Mouse (Mus musculus): ENCODE measurements around the gene Stk24. TPM values are rescaled to one million over a fixed set of nuclear protein-coding genes. Genes with fewer than 3 reads are reported as not detected.

The Stk24 gene
- total RNA-seq, 2 experiments from 2014 or later: 66.9 to 67.5 TPM

DNA sequence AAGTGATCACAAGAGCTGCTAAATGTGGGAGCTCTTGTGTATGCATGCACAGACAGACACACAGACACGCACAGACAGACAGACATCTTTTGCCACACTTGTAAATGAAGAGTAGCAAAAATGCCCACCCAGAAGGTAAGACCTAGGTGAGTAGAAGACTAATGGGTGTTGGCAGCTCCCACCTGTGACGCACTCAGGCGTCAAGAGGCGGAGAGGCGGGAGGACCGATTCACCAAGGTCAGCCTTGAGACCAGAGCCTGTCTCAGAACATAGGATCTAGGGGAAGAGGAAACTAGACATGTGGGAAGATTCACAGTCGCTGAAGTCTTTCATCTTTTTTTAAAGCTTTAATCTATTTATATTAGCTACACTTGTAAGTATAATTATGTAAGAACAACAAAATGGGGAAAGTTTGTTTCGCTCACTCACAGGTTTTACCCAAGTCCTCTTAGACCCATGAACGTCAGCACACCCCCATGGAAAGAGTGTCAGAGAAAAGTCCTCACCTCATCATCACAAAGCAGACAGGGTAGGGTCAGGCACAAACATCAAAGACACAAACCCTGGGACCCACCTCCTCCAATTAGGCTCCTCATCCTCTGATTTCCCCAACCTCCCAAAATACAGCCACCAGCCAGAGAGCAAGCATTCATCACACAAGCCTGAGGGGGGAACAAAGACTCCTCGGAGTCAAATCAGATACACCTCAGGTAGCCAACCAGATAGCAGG, 26.0 kb downstream of the Stk24 start:
- no peak for DNase-seq (ENCODE audit: low spot score in 2 of 2)

DNA sequence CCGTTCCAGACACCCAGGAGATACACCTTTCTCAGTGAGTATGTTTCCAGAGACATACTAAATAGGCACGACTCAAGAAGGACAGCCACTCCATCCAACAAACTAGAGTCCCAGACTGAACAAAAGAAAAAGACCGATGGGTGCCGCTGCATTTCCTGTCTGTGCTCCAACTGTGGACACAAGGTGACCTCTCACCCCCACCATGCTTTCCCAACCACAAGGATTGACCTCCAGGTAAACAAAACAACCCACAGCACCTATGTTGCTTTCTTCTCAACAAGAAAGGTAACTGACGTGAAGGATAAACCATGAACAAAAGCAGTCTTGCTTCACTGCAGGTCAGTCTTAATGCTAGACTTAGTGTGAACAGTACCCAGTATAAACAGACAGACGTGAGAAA, 27.1 kb downstream of the Stk24 start:
- no peak for DNase-seq (ENCODE audit: low spot score in 2 of 2)

DNA sequence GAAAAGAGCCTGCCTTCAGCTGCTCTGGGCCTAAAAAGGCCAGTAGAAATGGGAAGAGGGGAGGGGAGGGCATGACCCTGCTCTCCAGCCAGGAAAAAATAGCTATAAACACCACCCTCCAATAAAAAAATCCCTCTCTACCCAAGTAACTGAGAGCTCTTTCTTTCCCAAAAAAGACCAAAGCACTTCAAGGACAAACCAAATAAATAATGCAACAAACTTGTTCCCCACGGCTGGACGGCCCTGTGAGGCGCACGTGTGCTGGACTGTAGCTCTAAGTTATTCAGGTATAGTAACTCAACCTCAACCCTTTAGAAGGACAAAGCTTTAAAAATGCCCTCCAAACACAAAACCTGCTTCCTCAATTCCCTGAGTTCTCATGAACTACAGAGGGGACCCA, 28.1 kb downstream of the Stk24 start:
- DNase-seq (ENCODE audit: low spot score in 2 of 2): no peak

DNA sequence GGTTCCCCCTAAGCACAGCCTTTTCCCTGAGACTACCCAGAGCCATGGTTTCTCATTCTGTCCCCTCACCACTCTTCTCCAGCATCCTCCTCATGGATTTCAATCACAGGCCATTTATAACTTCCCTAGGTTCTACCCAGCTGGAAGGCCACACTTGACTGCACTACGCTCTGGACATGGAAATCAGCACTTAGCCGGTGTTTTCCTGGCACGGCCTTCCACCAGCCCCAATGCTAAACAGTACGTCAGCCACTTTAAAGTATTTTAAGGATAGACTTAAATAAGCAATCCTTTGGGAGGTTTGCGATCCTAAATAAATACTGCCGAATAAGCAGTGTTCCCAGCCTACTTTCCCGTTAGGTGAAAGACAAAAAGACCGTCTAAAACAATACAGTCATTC, 29.8 kb downstream of the Stk24 start:
- no peak for DNase-seq (ENCODE audit: low spot score in 2 of 2)

DNA sequence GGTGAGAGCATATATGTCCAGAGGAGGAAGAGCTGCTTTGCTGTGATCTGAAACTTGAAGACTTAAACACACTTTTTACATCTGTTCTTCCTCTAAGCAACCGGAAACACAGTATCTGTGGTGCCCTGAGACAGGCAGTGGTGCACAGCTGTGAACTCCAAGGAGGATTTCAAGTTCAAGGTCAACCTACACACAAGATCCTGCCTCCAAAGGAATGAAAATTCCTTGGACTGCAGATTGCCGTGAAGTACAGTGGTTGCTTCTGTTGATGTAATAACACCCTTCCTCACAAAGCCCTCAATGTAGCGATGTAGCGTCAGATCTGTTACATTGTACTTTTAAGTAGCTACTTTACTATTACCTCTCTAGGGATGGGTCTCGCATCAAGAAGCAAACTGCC, 30.5 kb downstream of the Stk24 start:
- DNase-seq (ENCODE audit: low spot score in 2 of 2): no peak

DNA sequence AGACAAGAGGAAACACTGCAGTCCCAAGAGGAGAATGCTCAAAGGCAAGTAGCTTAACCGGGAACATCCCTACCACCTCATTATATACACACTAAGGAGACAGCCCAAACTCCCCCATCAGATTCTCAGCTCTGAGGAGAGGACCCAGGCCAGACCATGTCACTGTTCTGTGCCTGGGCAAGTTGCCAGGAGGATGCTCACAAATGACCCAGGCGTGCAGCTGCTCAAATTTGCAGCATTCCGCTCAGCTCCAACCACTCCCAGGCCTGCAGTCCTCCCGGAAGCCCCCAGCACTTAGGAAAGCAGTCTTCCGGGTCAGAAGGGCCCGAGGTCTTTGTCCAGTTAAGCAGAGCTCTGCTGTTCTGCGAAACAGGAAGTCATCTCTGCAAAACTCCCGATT, 31.6 kb downstream of the Stk24 start:
- DNase-seq (ENCODE audit: low spot score in 2 of 2): no peak

DNA sequence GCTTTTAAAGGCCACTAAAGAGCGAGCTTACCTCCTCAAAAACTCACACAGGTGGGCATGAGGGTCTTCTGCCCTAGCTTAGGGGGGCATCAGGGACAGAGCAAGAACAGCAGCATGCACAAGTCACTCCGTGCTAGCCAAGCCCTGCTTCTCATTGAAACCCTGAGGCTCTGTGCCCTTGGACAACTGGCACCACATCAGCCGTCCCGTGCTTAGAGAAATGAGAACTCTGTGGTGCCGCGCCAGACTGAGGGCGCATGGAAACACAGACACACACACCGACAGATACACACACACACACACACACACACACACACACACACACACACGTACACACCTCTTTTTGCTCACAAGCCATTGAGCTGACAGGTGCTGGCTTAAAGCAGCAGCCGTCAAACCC, 32.7 kb downstream of the Stk24 start:
- DNase-seq (ENCODE audit: low spot score in 2 of 2): no peak

DNA sequence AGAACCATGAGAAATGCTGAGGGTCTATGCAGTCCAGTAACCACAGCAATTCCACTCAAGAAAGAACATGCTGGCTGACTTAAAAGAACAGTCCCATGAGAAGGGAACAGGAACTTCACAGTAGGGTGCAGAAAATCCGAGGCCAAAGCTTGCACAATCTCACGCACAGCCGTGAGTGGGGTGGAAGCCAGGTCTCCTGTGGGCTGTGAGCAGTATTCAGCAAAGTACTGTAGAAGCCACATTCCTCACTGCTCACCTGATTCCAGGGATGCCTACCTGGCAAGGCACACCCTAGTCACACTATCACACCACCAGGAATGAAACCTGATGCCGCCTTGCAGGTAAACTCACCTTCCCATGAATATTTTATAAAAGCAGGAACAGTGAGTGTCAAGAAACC, 33.2 kb downstream of the Stk24 start:
- no peak for DNase-seq (ENCODE audit: low spot score in 2 of 2)

DNA sequence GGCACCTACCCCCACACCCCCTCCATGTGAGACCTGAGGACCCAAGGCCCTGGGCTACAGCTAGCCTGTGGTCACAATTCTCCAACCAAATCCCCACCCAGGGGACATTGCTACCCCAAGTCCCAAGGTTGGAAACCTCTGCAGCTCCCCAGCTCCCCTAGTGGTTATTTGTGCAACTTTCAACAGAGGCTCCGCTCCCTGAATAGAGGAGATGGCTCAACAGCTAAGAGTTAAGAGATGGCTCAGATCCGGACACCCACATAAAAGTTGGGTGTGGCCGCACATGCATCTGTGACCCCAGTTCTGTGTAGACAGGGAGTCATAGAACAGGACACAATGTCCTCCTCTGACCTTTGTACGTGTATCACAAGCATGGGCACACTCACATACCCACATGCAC, 33.8 kb downstream of the Stk24 start:
- no peak for DNase-seq (ENCODE audit: low spot score in 2 of 2)

DNA sequence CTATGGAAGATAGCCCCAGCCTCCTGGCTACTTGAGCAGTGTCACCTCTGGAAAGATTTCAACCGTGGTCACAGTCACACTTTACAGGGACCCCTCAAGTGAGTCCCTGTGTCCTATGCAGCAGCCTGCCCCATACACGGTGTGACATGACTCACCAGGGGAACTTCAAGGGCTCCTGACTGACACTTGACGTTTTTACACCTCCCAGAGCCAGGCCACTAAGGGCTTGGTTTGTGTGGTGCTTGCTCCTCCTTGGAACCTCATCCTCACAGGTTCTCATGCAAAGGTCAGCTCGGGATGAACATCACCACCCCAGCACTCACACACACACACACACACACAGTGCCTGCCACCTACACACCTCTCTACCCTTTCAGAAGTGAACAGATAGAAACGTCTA, 34.9 kb downstream of the Stk24 start:
- no peak for DNase-seq (ENCODE audit: low spot score in 2 of 2)

DNA sequence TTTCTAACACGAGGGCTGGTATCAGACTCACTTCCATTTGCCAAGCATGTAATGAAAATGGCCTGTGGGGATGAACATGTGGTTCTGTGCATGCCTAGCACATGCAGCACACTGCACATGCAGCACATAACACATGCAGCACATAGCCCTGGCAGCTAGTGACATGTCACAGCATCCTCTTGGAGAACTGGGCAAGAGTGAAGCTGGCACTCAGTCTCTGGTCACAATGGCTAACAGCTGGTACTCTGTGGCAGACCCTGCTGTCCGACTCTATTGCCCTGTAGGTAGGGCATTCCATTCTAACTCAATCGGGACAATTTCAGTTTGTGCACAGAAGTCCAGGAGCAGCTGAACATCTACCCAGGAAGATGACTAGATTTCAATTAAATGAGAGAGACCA, 36.9 kb downstream of the Stk24 start:
- DNase-seq (ENCODE audit: low spot score in 2 of 2): no peak

DNA sequence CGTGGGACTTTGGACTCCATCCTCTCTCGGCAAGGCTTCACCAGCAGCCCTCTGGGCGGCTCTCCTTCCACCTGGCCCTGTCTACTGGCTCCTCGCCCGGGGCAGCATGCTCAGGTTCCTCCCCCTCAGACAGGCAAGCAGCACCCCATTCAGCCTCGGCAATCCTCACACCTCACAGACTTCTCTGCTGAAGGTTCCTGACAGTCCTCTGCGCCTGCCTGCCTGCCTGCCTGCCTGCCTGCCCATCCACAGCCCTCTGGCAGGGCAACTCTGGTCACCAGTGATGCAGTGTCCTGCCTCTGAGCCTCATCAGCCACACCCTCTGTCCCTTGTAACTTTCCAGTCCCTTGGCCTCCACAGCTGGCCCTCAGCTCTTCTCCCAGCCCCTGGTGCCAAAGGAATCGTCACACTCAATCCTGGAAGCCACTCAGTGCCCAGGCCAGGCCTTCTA, 39.8 kb downstream of the Stk24 start:
- DNase-seq (ENCODE audit: low spot score in 2 of 2): no peak

DNA sequence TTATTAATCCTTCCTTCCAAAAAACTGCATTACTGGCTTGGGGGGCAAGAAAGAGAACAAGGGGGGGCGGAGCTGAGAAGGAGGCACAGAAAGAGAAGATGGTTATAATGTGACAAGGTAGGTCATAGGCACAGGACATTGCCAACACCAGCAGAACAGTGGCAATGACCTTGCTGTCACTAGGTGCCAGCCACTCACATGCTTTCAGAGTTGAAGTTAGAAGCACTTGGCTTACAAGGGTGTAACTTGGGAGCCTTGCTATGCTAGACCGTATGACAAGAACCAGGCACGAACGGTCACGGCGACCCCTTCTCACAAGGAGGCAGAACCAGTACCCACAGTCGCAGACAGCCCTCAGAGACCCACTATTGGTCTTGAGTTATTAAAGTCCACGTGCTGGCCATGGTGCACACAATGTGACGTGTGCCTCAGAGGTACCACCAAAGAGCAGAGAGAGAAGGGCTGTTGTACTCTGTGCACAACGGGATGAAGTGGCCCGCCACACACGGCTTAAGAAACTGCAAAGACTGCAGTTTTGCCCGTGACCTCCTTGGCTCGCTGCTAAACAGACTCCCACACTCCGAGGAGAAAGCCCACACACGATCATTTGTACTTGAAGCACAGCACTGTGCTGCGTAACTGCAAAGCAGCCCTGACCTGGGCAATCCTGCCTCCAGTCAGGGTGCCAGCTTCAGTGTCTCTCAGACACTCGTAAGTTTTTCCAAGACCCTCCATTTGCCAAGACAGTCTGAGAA, 40.8 kb downstream of the Stk24 start:
- DNase-seq (ENCODE audit: low spot score in 2 of 2): no peak

DNA sequence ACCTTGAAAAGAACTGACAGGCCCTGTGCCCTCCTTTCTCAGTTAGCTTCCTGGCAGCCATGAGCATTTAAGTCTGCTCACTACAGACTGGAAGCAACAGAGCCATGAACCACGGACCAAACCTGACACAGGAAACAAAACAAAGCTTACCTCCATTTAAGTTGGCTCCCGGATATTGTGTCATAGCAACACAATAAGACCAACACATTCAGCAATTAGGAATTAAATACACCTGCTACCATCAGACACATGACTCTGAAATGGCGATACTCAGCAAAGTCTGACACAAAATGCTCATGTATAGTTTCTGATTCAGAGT, 49.8 kb downstream of the Stk24 start:
- DNase-seq (ENCODE audit: low spot score in 2 of 2): no peak

DNA sequence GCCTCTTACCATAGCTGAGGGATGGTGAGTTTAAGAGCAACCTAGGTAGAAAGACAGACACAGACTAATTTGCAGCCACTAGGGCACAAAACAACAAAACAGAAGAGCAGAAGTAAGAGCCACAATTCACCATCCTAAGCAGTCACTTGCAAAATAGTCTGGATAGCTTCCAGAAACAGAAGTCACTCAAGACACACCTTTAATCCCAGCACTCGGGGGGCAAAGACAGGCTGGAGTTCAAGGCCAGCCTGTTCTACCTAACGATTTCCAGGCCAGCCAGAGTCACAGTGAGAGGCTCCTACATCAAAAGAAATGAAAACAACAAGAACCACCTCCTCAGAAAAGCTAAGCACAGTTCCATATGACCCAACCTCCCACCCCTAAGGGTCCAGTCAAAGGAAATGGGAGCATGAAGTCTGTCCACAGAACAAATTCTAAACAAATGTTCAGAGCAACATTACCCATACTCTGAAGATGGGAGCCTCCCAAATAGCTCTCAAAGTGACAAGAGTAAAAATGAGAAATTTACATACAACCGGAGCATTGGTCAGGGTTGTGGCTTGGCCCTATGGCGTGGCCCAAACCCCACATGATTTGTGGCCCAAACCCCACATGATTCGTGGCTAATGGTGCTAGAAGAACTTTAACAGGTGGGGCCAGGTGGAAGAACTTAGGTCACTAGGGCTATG, 50.3 kb downstream of the Stk24 start:
- no peak for DNase-seq (ENCODE audit: low spot score in 2 of 2)

DNA sequence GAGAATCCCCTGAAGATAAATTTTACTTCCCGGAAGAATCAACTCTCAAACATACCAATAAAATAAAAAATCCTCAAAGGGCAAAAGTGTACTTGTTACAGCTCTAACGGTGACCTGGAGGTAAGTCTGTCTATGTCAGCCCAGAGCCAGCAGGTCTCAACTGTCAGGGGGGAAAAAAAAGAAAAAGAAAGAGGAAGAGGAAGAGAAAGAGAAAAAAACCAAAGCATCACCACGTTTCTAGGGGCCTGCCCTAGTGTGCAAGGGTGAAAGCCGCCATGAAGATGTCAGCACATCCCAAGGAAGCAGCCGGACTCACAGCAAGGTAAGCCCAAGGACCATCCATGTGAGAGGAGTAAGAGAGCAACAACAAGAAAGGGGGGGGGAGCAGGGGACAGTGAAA, 50.9 kb downstream of the Stk24 start:
- no peak for DNase-seq (ENCODE audit: low spot score in 2 of 2)

DNA sequence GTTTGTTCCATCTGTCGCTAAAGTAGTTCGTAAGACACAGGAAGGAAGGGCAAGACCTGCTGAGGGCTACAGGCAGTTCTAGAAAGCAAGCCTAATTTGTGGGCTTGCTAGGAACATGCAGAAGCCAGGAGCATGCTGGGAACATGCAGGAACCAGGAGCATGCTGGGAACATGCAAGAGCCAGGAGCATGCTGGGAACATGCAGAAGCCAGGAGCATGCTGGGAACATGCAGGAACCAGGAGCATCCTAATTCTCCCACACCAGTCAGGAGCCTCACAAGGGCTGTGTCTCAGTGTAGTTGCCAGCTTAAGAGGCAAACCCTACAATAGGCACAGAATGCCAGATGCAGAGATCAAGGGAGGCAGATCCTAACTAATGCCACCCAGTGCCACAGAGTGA, 53.4 kb downstream of the Stk24 start:
- DNase-seq (ENCODE audit: low spot score in 2 of 2): no peak

DNA sequence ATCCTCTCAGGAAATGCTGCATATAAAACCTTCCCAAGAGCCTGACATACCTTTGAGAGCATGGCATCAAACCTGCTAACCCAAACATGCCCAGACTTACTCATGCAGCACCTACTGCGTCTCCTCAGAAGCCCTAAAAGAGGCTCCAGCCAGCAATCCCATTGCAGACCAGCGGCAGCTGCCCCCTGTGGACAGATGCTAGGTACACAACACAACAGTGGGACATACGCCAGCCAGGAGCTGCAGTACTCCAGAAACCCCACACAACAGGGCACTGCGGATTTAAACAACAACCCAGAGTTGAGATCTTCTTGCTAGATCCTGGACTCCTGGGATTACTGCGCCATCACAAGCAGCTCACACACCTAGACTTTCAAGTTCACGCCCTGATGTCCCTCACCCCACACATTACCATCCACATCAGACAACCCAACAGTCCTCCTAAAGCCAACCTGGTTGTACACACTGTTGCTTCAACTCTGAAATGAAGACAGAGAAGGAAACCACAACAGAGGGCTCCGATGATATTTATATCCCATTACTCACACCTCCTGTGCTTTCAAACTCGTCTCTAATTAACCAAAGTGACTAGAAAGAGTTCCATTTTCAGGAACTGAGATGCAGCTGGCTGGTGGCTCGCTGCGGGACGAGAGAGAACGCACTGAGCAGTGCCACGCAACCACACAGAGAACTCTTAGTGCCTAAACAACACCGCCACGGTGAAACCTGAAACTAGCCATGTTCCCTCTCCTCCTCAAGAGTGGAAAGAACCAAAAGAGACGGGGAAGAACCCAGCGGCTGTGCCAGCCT, 55.1 kb downstream of the Stk24 start:
- DNase-seq (ENCODE audit: low spot score in 2 of 2): no peak

DNA sequence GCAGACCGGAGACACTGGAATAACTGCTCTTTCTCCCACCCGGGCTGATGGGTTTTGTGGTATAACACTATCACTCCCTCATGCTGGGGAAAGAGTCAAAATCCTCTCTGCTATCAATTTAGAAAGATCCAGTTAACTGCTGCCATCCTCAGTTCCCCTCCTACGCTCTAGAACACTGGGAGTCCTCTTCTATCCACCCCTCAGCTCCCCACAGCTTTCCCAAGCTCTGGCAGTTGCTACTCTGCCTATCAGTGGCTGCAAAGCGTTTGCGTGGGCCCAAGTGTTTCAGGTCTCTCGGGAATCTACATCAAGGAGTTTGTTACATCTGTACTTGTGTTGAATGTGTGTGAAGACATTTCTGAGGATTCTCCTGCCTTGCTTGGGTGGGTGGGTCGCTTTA, 57.2 kb downstream of the Stk24 start:
- DNase-seq (ENCODE audit: low spot score in 2 of 2): peak in 1 of 2 experiments; percentile 65

DNA sequence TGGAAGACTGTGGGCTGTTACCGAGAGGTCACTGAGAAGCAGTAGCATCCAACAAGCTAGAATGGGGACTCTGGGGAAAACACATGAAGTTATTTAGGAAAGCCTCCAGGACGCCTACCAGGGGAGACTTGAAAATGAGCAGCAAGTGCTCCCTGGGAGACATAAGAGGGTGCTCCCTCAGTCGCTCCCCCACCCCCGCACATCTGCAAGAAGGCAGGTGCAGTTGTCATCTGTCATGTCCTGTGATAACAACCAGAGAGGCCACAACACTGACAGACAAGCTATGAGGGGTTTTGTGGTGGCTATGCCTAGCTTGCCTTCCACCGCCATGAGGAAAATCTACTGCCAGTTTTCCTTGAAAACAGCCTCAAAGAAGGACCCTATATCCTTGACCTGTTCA, 57.7 kb downstream of the Stk24 start:
- DNase-seq (ENCODE audit: low spot score in 2 of 2): no peak

DNA sequence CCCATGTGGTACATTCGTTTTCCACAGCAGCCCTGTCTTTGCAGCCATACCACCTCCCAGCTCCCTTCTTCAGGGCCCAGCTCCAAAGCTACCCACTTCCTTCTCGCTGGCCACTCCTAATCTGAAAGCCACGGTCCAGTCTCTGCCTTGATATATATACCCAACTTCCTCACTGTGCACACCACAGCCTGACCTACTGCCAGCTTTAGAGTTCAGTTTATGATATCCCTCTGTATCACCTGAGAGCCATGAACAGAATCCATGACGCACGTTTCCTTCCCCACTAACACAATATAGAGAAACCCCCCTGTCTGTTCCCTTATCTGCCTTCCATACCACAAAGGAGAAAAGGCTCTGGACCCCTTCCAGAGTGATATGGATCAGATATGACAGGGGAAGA, 61.4 kb downstream of the Stk24 start:
- DNase-seq (ENCODE audit: low spot score in 2 of 2): no peak

DNA sequence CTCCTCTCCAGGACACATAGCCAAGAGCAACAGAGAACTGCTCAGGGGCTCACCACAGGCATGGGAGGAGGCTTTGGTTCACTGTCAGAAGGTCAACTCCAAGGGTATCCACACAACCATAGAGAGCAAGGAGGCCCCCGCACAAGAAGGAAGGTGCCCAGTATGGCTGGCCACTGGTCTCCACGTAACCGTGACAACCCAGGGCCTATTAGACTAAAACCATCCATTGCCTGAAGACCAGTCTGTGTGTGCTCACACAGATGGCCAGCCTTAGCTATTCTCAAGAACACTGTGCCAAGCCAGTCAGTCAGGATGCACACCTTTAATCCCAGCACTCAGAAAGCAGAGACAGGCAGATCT, 62.5 kb downstream of the Stk24 start:
- no peak for DNase-seq (ENCODE audit: low spot score in 2 of 2)

Measured in layer of hippocampus, adult 18-20 months (tissue).